Mouse (Mus musculus) heart, embryonic 11.5 days (tissue): ENCODE results near the gene Prr13. TPM values are rescaled to one million over a fixed set of nuclear protein-coding genes. Genes with fewer than 3 reads are reported as not detected.

Source experiments
- ATAC-seq: fragments of 200-750 bp; cut with Nextera tagmentation; replicated peaks from 2 replicates; pipeline ENCODE4 v1.8.0; 2017; ENCODE audit warnings: moderate library complexity; ENCODE audit not compliant: insufficient number of reproducible peaks, low FRiP score, low TSS enrichment
- H3K27ac ChIP-seq: fragments of 300-500 bp; sonication (generic); 2 replicates; pipeline ENCODE4 v1.5.1; 2014; ENCODE audit warnings: mild to moderate bottlenecking, low read depth, low read length
- H3K27me3 ChIP-seq: fragments of 300-500 bp; sonication (generic); 2 replicates; pipeline ENCODE4 v1.6.1; 2014; ENCODE audit warnings: mild to moderate bottlenecking, low read length, mixed read lengths; ENCODE audit not compliant: control insufficient read depth, insufficient read depth
- H3K36me3 ChIP-seq: fragments of 300-500 bp; sonication (generic); 2 replicates; pipeline ENCODE4 v1.6.1; 2014; ENCODE audit warnings: mild to moderate bottlenecking, low read length, moderate library complexity, mixed read lengths; ENCODE audit not compliant: control insufficient read depth, insufficient read depth
- H3K4me1 ChIP-seq: fragments of 300-500 bp; sonication (generic); 2 replicates; pipeline ENCODE4 v1.6.1; 2014; ENCODE audit warnings: low read length; ENCODE audit not compliant: control insufficient read depth, insufficient read depth
- H3K4me2 ChIP-seq: fragments of 300-500 bp; sonication (generic); 2 replicates; pipeline ENCODE4 v1.6.1; 2014; ENCODE audit warnings: mild to moderate bottlenecking, moderate library complexity
- H3K4me3 ChIP-seq: fragments of 300-500 bp; sonication (generic); 2 replicates; pipeline ENCODE4 v1.5.1; 2014; ENCODE audit warnings: low read depth, low read length
- H3K9ac ChIP-seq: fragments of 300-500 bp; sonication (generic); 2 replicates; pipeline ENCODE4 v1.6.1; 2014; ENCODE audit warnings: mild to moderate bottlenecking, low read depth, low read length, moderate library complexity
- H3K9me3 ChIP-seq: fragments of 300-500 bp; sonication (generic); replicated peaks from 2 replicates; pipeline ENCODE4 v1.6.1; 2016; ENCODE audit warnings: low read length; ENCODE audit not compliant: control insufficient read depth
- WGBS: fragments of 180-500 bp; shearing (Covaris S2); extraction: QIAGEN DNeasy Blood & Tissue Kit; methylation state at CpG from one replicate; pipeline ENCODE4 v1.1.7; 2014; ENCODE audit not compliant: insufficient replicate concordance; 5-methylcytosine and 5-hydroxymethylcytosine counted together
- polyA plus RNA-seq: library from polyadenylated mRNA; unstranded; fragments of >200 nt; fragmentation: Nextera tagmentation; extraction: Ambion mirVana; gene quantifications from 2 replicates; pipeline ENCODE4 v1.2.1, GENCODE M21; 2014

Gene Prr13
- polyA plus RNA-seq, 1 experiment from 2014 or later, result 139 TPM

- ATAC-seq, result no peak
Measured at GRCm38 (mm10) chr15:102424657-102425056, 34.2 kb upstream of the Prr13 start.

GRCm38 (mm10) chr15:102426963-102427362 is 31.9 kb upstream of the Prr13 start:
- Histone ChIP-seq H3K4me1 (no peaks in the 10 kb centered on the region), H3K9me3 (no peaks in the 10 kb centered on the region), H3K36me3 (peaks cover 27% of the 10 kb centered on the region), H3K4me3 (no peak overlapping the region), H3K27me3 (no peaks in the 10 kb centered on the region), H3K27ac (no peak overlapping the region), H3K4me2 (no peak overlapping the region), H3K9ac (no peak overlapping the region)
- 94% methylated on average over 1 of the region's 1 CpGs for WGBS
- ATAC-seq, result no peak

More at GRCm38 (mm10) chr15:102424657-102425056, 34.2 kb upstream of the Prr13 start:
- no peaks in the 10 kb centered on the region for H3K27me3 ChIP-seq
- no peak overlapping the region for H3K27ac ChIP-seq
- H3K36me3 ChIP-seq, result peaks cover 15% of the 10 kb centered on the region
- no peak overlapping the region for H3K4me2 ChIP-seq
- no peaks in the 10 kb centered on the region for H3K9me3 ChIP-seq
- H3K4me1 ChIP-seq, result no peaks in the 10 kb centered on the region; the same call in 1 of the 2 replicates
- H3K9ac ChIP-seq, result no peak overlapping the region
- 79% methylated on average over 2 of the region's 2 CpGs for WGBS
- H3K4me3 ChIP-seq, result no peak overlapping the region

GRCm38 (mm10) chr15:102432046-102432445 is 26.8 kb upstream of the Prr13 start:
- Histone ChIP-seq H3K9me3 (no peaks in the 10 kb centered on the region), H3K27me3 (no peaks in the 10 kb centered on the region), H3K9ac (no peak overlapping the region), H3K4me1 (no peaks in the 10 kb centered on the region), H3K27ac (no peak overlapping the region), H3K4me3 (no peak overlapping the region), H3K36me3 (peaks cover 17% of the 10 kb centered on the region), H3K4me2 (no peak overlapping the region)
- WGBS, result 90% methylated on average over 1 of the region's 1 CpGs
- ATAC-seq, result no peak

GRCm38 (mm10) chr15:102433173-102433572 is 25.7 kb upstream of the Prr13 start:
- Histone ChIP-seq H3K9ac (no peak overlapping the region), H3K9me3 (no peaks in the 10 kb centered on the region), H3K4me2 (no peak overlapping the region), H3K4me1 (no peaks in the 10 kb centered on the region), H3K27me3 (no peaks in the 10 kb centered on the region), H3K4me3 (no peak overlapping the region), H3K36me3 (peaks cover 17% of the 10 kb centered on the region), H3K27ac (no peak overlapping the region)
- ATAC-seq, result no peak
- WGBS, result 89% methylated on average over 4 of the region's 4 CpGs

- Histone ChIP-seq H3K4me1 (peaks cover 7% of the 10 kb centered on the region), H3K36me3 (no peaks in the 10 kb centered on the region), H3K4me3 (no peak overlapping the region), H3K9ac (no peak overlapping the region), H3K27ac (no peak overlapping the region), H3K27me3 (no peaks in the 10 kb centered on the region), H3K9me3 (no peaks in the 10 kb centered on the region), H3K4me2 (no peak overlapping the region)
- ATAC-seq, result no peak
- 48% methylated on average over 2 of the region's 2 CpGs for WGBS
Measured at GRCm38 (mm10) chr15:102442490-102442889, 16.3 kb upstream of the Prr13 start.

- H3K27ac ChIP-seq, result no peak within 1 kb of the TSS
- H3K36me3 ChIP-seq, result no peaks in the 10 kb centered on the region
- ATAC-seq, result no peak
- no peaks in the 10 kb centered on the region for H3K27me3 ChIP-seq
- no peak within 1 kb of the TSS for H3K9ac ChIP-seq
- H3K9me3 ChIP-seq, result no peaks in the 10 kb centered on the region
- 53% methylated on average over 8 of the region's 8 CpGs for WGBS
- H3K4me2 ChIP-seq, result 0 out of 2 replicates have a peak within 1 kb of the TSS, but pooled peaks have one; percentile 12
- peaks cover 7% of the 10 kb centered on the region for H3K4me1 ChIP-seq
- no peak within 1 kb of the TSS for H3K4me3 ChIP-seq
Measured at GRCm38 (mm10) chr15:102445146-102445545, 13.7 kb upstream of the Prr13 start, which contains the start of gene Amhr2. Gene Amhr2 (plus strand): TSS chr15:102445367.

GRCm38 (mm10) chr15:102446448-102446847 is 12.4 kb upstream of the Prr13 start:
- no peak; the same call in 1 of the 2 replicates for ATAC-seq
- no peaks in the 10 kb centered on the region for H3K36me3 ChIP-seq
- no peaks in the 10 kb centered on the region for H3K9me3 ChIP-seq
- H3K4me3 ChIP-seq, result no peak overlapping the region
- H3K4me1 ChIP-seq, result peaks cover 7% of the 10 kb centered on the region
- no peak overlapping the region for H3K9ac ChIP-seq
- 20% methylated on average over 5 of the region's 6 CpGs for WGBS
- H3K27ac ChIP-seq, result no peak overlapping the region
- 0 out of 2 replicates have a peak overlapping the region, but pooled peaks have one; percentile 12 for H3K4me2 ChIP-seq
- no peaks in the 10 kb centered on the region for H3K27me3 ChIP-seq

GRCm38 (mm10) chr15:102449366-102449765 is 9.5 kb upstream of the Prr13 start:
- Histone ChIP-seq H3K9me3 (no peaks in the 10 kb centered on the region), H3K4me2 (no peak overlapping the region), H3K9ac (no peak overlapping the region), H3K4me3 (no peak overlapping the region), H3K27ac (no peak overlapping the region), H3K4me1 (peaks cover 7% of the 10 kb centered on the region), H3K27me3 (no peaks in the 10 kb centered on the region), H3K36me3 (no peaks in the 10 kb centered on the region)
- WGBS, result 33% methylated on average over 8 of the region's 8 CpGs
- no peak for ATAC-seq

- peaks cover 6% of the 10 kb centered on the region for H3K4me1 ChIP-seq
- no peak overlapping the region for H3K4me3 ChIP-seq
- no peak overlapping the region for H3K9ac ChIP-seq
- no peaks in the 10 kb centered on the region for H3K27me3 ChIP-seq
- no peak overlapping the region for H3K27ac ChIP-seq
- WGBS, result 40% methylated on average over 7 of the region's 7 CpGs
- H3K4me2 ChIP-seq, result no peak overlapping the region
- ATAC-seq, result no peak
- H3K36me3 ChIP-seq, result no peaks in the 10 kb centered on the region
- H3K9me3 ChIP-seq, result no peaks in the 10 kb centered on the region
Measured at GRCm38 (mm10) chr15:102450928-102451327, 7.9 kb upstream of the Prr13 start.
